In the genomic region with DNA sequence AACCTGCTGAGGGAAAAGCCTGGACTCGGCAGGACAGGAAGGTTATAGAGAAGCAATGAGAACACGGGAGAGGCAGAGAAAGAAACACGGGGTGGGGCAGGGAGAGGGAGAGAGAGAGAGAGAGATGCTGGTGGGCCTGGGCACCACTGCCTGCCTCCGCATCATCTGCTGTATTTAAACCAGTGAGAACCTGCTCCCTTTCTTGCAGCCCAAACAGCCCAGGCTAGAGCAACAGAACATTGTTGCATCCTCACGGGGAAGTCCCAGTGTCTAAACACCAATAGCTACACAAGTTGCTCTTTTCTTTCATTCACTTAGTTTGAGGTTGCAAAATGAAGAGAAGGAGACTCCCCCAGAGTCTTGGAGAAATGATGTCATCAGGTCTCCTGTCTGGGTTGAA, we compare ENCODE assay signal across 27 mouse cellular contexts.
DNase-seq lines count a peak whose midpoint lies in the region; ATAC-seq and TF ChIP-seq lines count a peak whose summit lies in the region.
"Had no signal": no experiment of that assay in that cellular context is flagged by ENCODE, and none has a peak within 500 bp of the region (broad histone marks: within the 10 kb centered on the region; RNA-seq: fewer than 3 reads in every experiment).

No protein-coding gene starts in this region.

- H3K4me2 ChIP-seq in midbrain, embryonic 11.5 days = no peak overlapping the region
- H3K4me2 ChIP-seq in midbrain, embryonic 15.5 days = no peak overlapping the region
- H3K4me2 ChIP-seq: embryonic facial prominence, embryonic 12.5 days; embryonic facial prominence, embryonic 15.5 days; heart, embryonic 13.5 days; hindbrain, embryonic 12.5 days; hindbrain, embryonic 15.5 days had no signal

- ATAC-seq in frontal cortex, adult (ENCODE audit: low TSS enrichment) = peak; percentile 82
- no peak for ATAC-seq in midbrain, embryonic 11.5 days (ENCODE audit: low FRiP score)
- no peak for ATAC-seq in midbrain, embryonic 15.5 days (replicated peaks)
- ATAC-seq: activated CD4-positive, CD25-positive, alpha-beta regulatory T cell, adult 4 months; forebrain, embryonic 14.5 days; forebrain, postnatal 0 days had no signal

- 80% methylated on average over 5 of the region's 5 CpGs for WGBS in midbrain, embryonic 11.5 days
- 70% methylated on average over 5 of the region's 5 CpGs for WGBS in midbrain, embryonic 15.5 days

- no peak overlapping the region for H3K9ac ChIP-seq in midbrain, embryonic 11.5 days (ENCODE audit: low read length)
- no peak overlapping the region for H3K9ac ChIP-seq in midbrain, embryonic 15.5 days
- H3K9ac ChIP-seq: embryonic facial prominence, embryonic 12.5 days; embryonic facial prominence, embryonic 15.5 days; forebrain, postnatal 0 days; heart, embryonic 13.5 days; hindbrain, embryonic 12.5 days; hindbrain, embryonic 15.5 days had no signal

- TF ChIP-seq CTCF in layer of hippocampus, adult 2 months (conservative IDR thresholded peaks at IDR 0.05) = no peak

- peak overlapping the region; percentile 72 for H3K27ac ChIP-seq in layer of hippocampus, adult 2 months
- no peak overlapping the region for H3K27ac ChIP-seq in midbrain, embryonic 11.5 days (ENCODE audit: low read depth, low read length)
- no peak overlapping the region for H3K27ac ChIP-seq in midbrain, embryonic 15.5 days
- H3K27ac ChIP-seq: embryonic facial prominence, embryonic 12.5 days; embryonic facial prominence, embryonic 15.5 days; heart, adult 2 months; heart, embryonic 10.5 days; heart, embryonic 13.5 days; hindbrain, embryonic 12.5 days; hindbrain, embryonic 15.5 days had no signal

- no peak for DNase-seq in frontal cortex, postnatal 36 days (ENCODE audit: low spot score in 2 of 2)
- DNase-seq in layer of hippocampus, adult 2 months (ENCODE audit: low spot score in 2 of 2) = no peak
- DNase-seq in layer of hippocampus, postnatal 10 days (ENCODE audit: low spot score in 2 of 2) = no peak
- peak; percentile 41 for DNase-seq in midbrain, embryonic 11.5 days (ENCODE audit: low spot score, missing footprints)
- DNase-seq in brain, adult 2 months (ENCODE audit: low read depth, low spot score) = peak; percentile 61
- DNase-seq: adrenal gland, postnatal 10 days; adrenal gland, postnatal 36 days; cerebellum, adult 11 months; cerebellum, adult 2 months; cerebellum, adult 9-11 months; cerebellum, postnatal 25 days; forebrain, postnatal 0 days; gastrocnemius, postnatal 10 days; gastrocnemius, postnatal 36 days; heart, adult 2 months; heart, postnatal 14 days; heart, postnatal 4 days had no signal

- H3K27me3 ChIP-seq in midbrain, embryonic 11.5 days (ENCODE audit: control insufficient read depth, insufficient read depth, low read length) = no peaks in the 10 kb centered on the region
- no peaks in the 10 kb centered on the region for H3K27me3 ChIP-seq in midbrain, embryonic 15.5 days (replicated peaks)
- H3K27me3 ChIP-seq: embryonic facial prominence, embryonic 12.5 days; embryonic facial prominence, embryonic 15.5 days; hindbrain, embryonic 15.5 days had no signal

- H3K4me1 ChIP-seq in midbrain, embryonic 11.5 days (ENCODE audit: control insufficient read depth, insufficient read depth, low read length) = no peaks in the 10 kb centered on the region
- H3K4me1 ChIP-seq in midbrain, embryonic 15.5 days = peaks cover 4% of the 10 kb centered on the region; the same call in 1 of the 2 replicates
- H3K4me1 ChIP-seq: embryonic facial prominence, embryonic 15.5 days; heart, embryonic 13.5 days; hindbrain, embryonic 15.5 days had no signal

- H3K36me3 ChIP-seq in midbrain, embryonic 11.5 days (ENCODE audit: control insufficient read depth, insufficient read depth, low read length) = no peaks in the 10 kb centered on the region
- no peaks in the 10 kb centered on the region for H3K36me3 ChIP-seq in midbrain, embryonic 15.5 days (replicated peaks)
- H3K36me3 ChIP-seq: embryonic facial prominence, embryonic 12.5 days; embryonic facial prominence, embryonic 15.5 days; heart, embryonic 10.5 days; heart, embryonic 13.5 days; hindbrain, embryonic 12.5 days; hindbrain, embryonic 15.5 days had no signal

- no peak overlapping the region for H3K4me3 ChIP-seq in layer of hippocampus, adult 2 months
- no peak overlapping the region for H3K4me3 ChIP-seq in midbrain, embryonic 11.5 days (ENCODE audit: low read depth, low read length)
- H3K4me3 ChIP-seq in midbrain, embryonic 15.5 days = no peak overlapping the region
- H3K4me3 ChIP-seq: embryonic facial prominence, embryonic 12.5 days; embryonic facial prominence, embryonic 15.5 days; heart, adult 2 months; heart, embryonic 10.5 days; heart, embryonic 13.5 days; hindbrain, embryonic 12.5 days; hindbrain, embryonic 15.5 days had no signal

- no peaks in the 10 kb centered on the region for H3K9me3 ChIP-seq in midbrain, embryonic 11.5 days (ENCODE audit: control insufficient read depth, low read length)
- H3K9me3 ChIP-seq in midbrain, embryonic 15.5 days = no peaks in the 10 kb centered on the region
- H3K9me3 ChIP-seq: embryonic facial prominence, embryonic 12.5 days; embryonic facial prominence, embryonic 15.5 days; heart, embryonic 10.5 days; heart, embryonic 13.5 days; hindbrain, embryonic 12.5 days; hindbrain, embryonic 15.5 days had no signal

Comparison
In these comparisons a context has a peak if more than half of its experiments do, and no peak if none do; other contexts are left out.
1. DNase-seq: peak in midbrain, embryonic 11.5 days (single experiment) and brain, adult 2 months (single experiment); none in frontal cortex, postnatal 36 days (0 of 2), layer of hippocampus, adult 2 months (0 of 2) and layer of hippocampus, postnatal 10 days (0 of 2).